Mouse (Mus musculus) forebrain, embryonic 15.5 days (tissue): ENCODE measurements around the gene Rev1. TPM values are rescaled to one million over a fixed set of nuclear protein-coding genes. Genes with fewer than 3 reads are reported as not detected.

Experiments used
- ATAC-seq: fragments of 200-750 bp; cut with Nextera tagmentation; replicated peaks from 2 replicates; pipeline ENCODE4 v1.8.0; 2017; ENCODE audit warnings: mild to moderate bottlenecking, moderate TSS enrichment, moderate library complexity
- H3K27ac ChIP-seq: fragments of 300-500 bp; sonication (generic); replicated peaks from 2 replicates; pipeline ENCODE4 v1.5.1; 2015; ENCODE audit warnings: mild to moderate bottlenecking, inconsistent platforms
- H3K27me3 ChIP-seq: fragments of 300-500 bp; sonication (generic); 2 replicates; pipeline ENCODE4 v1.6.1; 2015; ENCODE audit warnings: inconsistent platforms
- H3K36me3 ChIP-seq: fragments of 300-500 bp; sonication (generic); 2 replicates; pipeline ENCODE4 v1.6.1; 2015; ENCODE audit warnings: mild to moderate bottlenecking, inconsistent platforms
- H3K4me1 ChIP-seq: fragments of 300-500 bp; sonication (generic); 2 replicates; pipeline ENCODE4 v1.6.1; 2015; ENCODE audit warnings: inconsistent platforms
- H3K4me2 ChIP-seq: fragments of 300-500 bp; sonication (generic); replicated peaks from 2 replicates; pipeline ENCODE4 v1.6.1; 2015; ENCODE audit warnings: mild to moderate bottlenecking, inconsistent platforms
- H3K4me3 ChIP-seq: fragments of 300-500 bp; sonication (generic); 2 replicates; pipeline ENCODE4 v1.5.1; 2015; ENCODE audit warnings: mild to moderate bottlenecking, inconsistent platforms
- H3K9ac ChIP-seq: fragments of 300-500 bp; sonication (generic); replicated peaks from 2 replicates; pipeline ENCODE4 v1.6.1; 2015; ENCODE audit warnings: mild to moderate bottlenecking, inconsistent platforms
- H3K9me3 ChIP-seq: fragments of 300-500 bp; sonication (generic); 2 replicates; pipeline ENCODE4 v1.6.1; 2016; ENCODE audit warnings: inconsistent platforms
- WGBS: fragments of 180-500 bp; shearing (Covaris S2); methylation state at CpG from one replicate; pipeline ENCODE4 v1.1.7; 2015; ENCODE audit warnings: mixed read lengths; 5-methylcytosine and 5-hydroxymethylcytosine counted together
- polyA plus RNA-seq: library from polyadenylated mRNA; unstranded; fragments of >200 nt; fragmentation: Nextera tagmentation; extraction: Ambion mirVana; gene quantifications from 2 replicates; pipeline ENCODE4 v1.2.1, GENCODE M21; 2015

The Rev1 gene
- polyA plus RNA-seq, 1 experiment from 2014 or later, result 42.8 TPM

DNA sequence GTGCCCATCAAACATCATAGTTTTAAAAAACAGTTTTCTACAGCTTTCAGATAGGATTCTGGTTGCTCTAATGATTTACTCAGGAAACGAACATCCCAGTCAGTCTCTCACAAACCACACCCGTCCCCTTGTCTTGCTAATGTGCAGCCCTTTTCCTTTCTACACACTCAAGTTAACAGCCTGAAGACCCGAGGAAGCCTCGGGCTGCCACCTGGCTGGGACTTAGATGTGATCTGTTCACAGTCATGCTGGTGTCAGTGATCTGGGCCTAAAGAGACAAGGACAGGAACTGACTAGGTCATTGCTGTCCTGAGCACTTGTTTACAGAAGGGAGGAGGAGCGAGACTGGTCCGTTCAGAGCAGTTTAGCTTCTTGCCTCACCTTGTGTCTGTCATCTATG lies 71.2 kb downstream of the Rev1 start:
- peaks cover 86% of the 10 kb centered on the region for H3K36me3 ChIP-seq
- H3K4me1 ChIP-seq, result no peaks in the 10 kb centered on the region
- no peaks in the 10 kb centered on the region for H3K27me3 ChIP-seq
- H3K4me3 ChIP-seq, result no peak overlapping the region
- H3K4me2 ChIP-seq, result no peak overlapping the region
- no peak for ATAC-seq
- H3K9ac ChIP-seq, result no peak overlapping the region
- no peak overlapping the region for H3K27ac ChIP-seq
- no peaks in the 10 kb centered on the region for H3K9me3 ChIP-seq
- 87% methylated on average over 6 of the region's 6 CpGs for WGBS

DNA sequence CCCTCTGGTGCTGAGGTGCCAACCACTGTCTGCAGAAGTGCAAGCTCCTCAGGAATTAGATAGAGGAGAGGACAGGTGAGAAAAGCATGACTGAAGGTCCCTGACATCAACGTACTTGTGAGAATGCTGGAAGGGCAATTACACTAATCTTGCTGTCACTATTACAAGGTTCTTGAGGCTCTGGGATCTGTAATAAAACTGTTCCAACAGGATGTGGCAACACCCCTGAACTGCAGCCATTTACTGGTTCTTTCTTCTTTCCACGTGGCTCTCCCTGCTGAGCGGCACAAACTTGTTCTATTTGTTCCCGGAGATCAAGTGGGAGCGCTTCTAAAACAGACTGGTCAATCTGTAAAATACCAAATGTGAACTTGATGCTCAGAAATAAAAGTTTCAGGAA lies 74.4 kb downstream of the Rev1 start:
- 88% methylated on average over 5 of the region's 5 CpGs for WGBS
- H3K27me3 ChIP-seq, result no peaks in the 10 kb centered on the region
- H3K36me3 ChIP-seq, result peaks cover 90% of the 10 kb centered on the region
- no peaks in the 10 kb centered on the region for H3K9me3 ChIP-seq
- no peak overlapping the region for H3K9ac ChIP-seq
- H3K27ac ChIP-seq, result no peak overlapping the region
- no peaks in the 10 kb centered on the region for H3K4me1 ChIP-seq
- no peak overlapping the region for H3K4me3 ChIP-seq
- H3K4me2 ChIP-seq, result no peak overlapping the region
- no peak for ATAC-seq

DNA sequence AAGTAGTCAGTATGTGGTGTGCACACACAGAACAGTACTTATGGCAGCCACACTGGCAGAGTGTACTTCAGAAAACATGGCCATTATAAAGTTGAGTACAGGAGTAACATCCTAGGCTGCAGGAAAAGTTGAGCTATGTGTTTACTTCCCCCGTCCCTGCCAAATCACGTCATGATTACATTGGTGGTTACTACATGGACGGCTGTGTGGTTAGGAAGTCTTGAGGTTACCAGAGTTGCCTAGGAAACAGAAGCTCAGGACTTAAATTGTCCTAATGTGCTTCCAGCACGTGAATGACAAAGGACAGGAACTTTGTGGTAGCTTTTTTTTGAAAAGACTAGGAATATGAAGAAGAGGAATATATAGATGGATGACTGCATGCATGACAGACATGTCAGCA lies 80.0 kb downstream of the Rev1 start:
- no peaks in the 10 kb centered on the region for H3K9me3 ChIP-seq
- no peaks in the 10 kb centered on the region for H3K27me3 ChIP-seq
- no peak for ATAC-seq
- H3K27ac ChIP-seq, result no peak overlapping the region
- H3K4me3 ChIP-seq, result no peak overlapping the region
- no peak overlapping the region for H3K4me2 ChIP-seq
- WGBS, result 72% methylated on average over 4 of the region's 4 CpGs
- no peaks in the 10 kb centered on the region for H3K4me1 ChIP-seq
- peaks cover 92% of the 10 kb centered on the region for H3K36me3 ChIP-seq
- H3K9ac ChIP-seq, result no peak overlapping the region

DNA sequence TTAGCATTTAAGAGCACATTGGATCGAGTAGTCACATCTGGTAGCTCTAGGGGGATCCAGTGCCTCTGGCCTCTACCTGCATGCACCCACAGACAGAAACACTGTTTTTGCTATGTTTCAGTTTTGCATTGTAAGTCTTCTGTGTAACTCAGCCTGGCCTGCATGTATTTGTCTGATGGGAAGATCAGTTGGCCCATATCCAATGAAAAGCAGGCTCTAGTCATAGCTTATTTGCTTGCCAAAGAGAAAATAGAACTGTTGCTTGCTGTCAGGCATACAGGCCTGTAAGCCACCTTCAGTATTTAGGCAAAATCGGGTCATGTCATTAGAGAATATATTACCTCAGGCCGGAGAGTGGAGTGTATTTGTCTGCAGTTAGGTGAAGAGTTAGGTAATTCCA lies 81.5 kb downstream of the Rev1 start:
- no peaks in the 10 kb centered on the region for H3K9me3 ChIP-seq
- H3K36me3 ChIP-seq, result peaks cover 82% of the 10 kb centered on the region
- H3K27ac ChIP-seq, result no peak overlapping the region
- no peak for ATAC-seq
- H3K4me1 ChIP-seq, result no peaks in the 10 kb centered on the region
- H3K9ac ChIP-seq, result no peak overlapping the region
- H3K4me3 ChIP-seq, result no peak overlapping the region
- WGBS, result 95% methylated on average over 3 of the region's 3 CpGs
- H3K4me2 ChIP-seq, result no peak overlapping the region
- H3K27me3 ChIP-seq, result no peaks in the 10 kb centered on the region

DNA sequence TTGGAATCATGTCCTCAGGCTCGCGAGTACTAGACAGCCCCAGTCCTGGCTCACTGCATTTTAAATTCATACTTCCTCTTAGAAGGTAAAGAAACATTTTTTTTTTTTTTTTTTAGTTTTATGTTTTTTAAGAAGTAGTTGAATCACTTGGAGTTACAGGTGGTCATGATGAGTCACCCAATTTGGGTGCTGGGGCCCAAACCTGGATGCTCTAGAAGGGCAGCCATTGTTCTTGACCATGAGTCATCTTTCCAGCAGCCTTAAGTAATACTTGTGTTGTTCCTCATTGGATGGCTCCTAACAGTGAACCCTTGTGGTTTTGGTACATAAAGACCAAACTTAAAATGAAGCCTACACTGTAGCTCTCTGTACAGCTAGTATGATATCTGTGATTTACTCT lies 90.7 kb downstream of the Rev1 start:
- Histone ChIP-seq H3K9me3 (no peaks in the 10 kb centered on the region), H3K9ac (no peak overlapping the region), H3K4me3 (no peak overlapping the region), H3K36me3 (peaks cover 74% of the 10 kb centered on the region), H3K4me1 (no peaks in the 10 kb centered on the region), H3K27me3 (no peaks in the 10 kb centered on the region), H3K27ac (no peak overlapping the region), H3K4me2 (no peak overlapping the region)
- ATAC-seq, result no peak
- 82% methylated on average over 2 of the region's 2 CpGs for WGBS

DNA sequence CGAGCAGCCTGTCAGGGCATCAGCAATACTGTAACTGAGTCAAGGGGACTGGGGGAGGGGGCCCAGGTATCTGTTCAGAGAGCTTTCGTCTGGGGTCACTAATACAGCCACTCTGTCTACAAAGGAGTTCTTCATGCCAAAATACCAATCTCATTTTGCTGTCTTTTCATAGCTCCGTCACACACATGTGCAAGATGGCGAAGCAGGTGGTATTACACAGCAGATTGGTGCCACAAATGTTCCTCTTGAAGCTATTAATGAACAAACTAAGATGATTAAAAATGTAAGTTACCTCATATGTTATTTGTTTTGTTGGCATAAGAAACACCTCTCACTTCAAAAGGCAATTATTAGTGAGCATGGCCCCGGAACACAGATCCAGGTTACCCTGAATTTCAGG lies 92.2 kb downstream of the Rev1 start:
- H3K9ac ChIP-seq, result no peak overlapping the region
- no peak overlapping the region for H3K4me2 ChIP-seq
- H3K27ac ChIP-seq, result no peak overlapping the region
- WGBS, result 84% methylated on average over 5 of the region's 5 CpGs
- ATAC-seq, result no peak
- H3K36me3 ChIP-seq, result peaks cover 82% of the 10 kb centered on the region
- no peaks in the 10 kb centered on the region for H3K27me3 ChIP-seq
- H3K4me1 ChIP-seq, result no peaks in the 10 kb centered on the region
- no peak overlapping the region for H3K4me3 ChIP-seq
- H3K9me3 ChIP-seq, result no peaks in the 10 kb centered on the region

DNA sequence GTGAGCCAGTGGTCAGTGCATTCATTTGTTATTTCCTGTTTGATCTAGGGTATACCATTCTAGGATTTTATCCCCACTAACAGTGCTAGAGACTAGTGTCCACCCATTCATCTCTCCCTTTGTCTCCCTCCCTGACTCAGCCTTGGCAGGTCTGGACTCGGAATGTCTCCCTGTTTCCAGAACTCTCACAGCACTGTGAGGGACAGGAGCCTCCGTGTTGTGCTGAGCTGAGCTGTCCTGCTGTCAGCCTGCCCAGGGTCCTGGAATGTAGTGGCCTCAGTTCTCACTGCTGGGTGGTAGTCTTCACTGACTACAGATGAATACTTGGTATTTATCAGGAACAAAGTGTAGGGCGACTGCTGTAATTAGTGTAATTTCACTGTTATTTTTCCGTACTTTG lies 94.1 kb downstream of the Rev1 start:
- Histone ChIP-seq H3K27ac (no peak overlapping the region), H3K4me3 (no peak overlapping the region), H3K36me3 (peaks cover 76% of the 10 kb centered on the region), H3K9me3 (no peaks in the 10 kb centered on the region), H3K4me2 (no peak overlapping the region), H3K27me3 (no peaks in the 10 kb centered on the region), H3K4me1 (no peaks in the 10 kb centered on the region), H3K9ac (no peak overlapping the region)
- ATAC-seq, result no peak
- 90% methylated on average over 4 of the region's 4 CpGs for WGBS

DNA sequence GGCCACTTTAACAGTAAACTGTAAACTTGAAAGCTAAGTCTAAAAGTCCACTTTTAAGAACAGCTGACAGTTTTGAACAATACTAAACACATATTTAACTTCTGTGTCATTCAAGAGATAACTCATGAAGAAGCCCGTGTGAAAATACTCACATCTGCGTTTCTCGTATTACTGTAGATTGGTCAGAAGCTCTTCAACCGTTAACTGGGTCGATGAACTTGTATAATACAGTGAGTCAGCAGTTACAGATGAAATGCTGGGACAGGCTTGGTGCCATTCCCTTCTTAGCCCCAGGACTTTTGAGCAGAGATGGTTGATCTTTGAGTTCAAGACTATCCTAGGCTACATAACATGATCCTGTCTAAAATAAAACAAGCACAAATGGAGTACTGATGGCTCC lies 98.2 kb downstream of the Rev1 start:
- no peak for ATAC-seq
- H3K9me3 ChIP-seq, result no peaks in the 10 kb centered on the region
- H3K27ac ChIP-seq, result no peak overlapping the region
- H3K9ac ChIP-seq, result no peak overlapping the region
- no peak overlapping the region for H3K4me2 ChIP-seq
- peaks cover 39% of the 10 kb centered on the region for H3K36me3 ChIP-seq
- H3K4me3 ChIP-seq, result no peak overlapping the region
- H3K4me1 ChIP-seq, result no peaks in the 10 kb centered on the region
- H3K27me3 ChIP-seq, result no peaks in the 10 kb centered on the region
- WGBS, result 92% methylated on average over 5 of the region's 5 CpGs

DNA sequence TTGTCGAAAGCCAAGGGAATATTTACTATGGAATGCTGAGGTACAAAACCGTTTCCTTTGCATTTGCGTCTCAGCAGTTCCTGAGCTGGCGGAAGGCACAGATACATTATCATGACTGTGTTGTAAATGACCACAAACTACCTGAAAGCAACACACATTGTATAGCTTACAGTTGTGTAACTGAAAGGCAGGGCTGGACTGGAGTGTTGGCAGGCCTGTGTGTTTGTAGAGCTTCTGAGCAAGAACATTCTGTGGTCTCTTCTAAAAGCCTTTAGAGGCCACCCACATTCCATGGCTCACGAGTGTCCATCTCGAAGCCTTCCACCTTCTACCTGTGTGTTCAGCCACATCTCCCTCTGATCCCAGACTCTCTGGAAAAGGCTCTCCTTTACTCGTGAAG lies 102.3 kb downstream of the Rev1 start:
- H3K9ac ChIP-seq, result no peak overlapping the region
- peaks cover 29% of the 10 kb centered on the region for H3K36me3 ChIP-seq
- H3K4me2 ChIP-seq, result no peak overlapping the region
- H3K27ac ChIP-seq, result no peak overlapping the region
- no peaks in the 10 kb centered on the region for H3K4me1 ChIP-seq
- WGBS, result 93% methylated on average over 7 of the region's 7 CpGs
- H3K9me3 ChIP-seq, result no peaks in the 10 kb centered on the region
- no peaks in the 10 kb centered on the region for H3K27me3 ChIP-seq
- H3K4me3 ChIP-seq, result no peak overlapping the region
- ATAC-seq, result no peak

DNA sequence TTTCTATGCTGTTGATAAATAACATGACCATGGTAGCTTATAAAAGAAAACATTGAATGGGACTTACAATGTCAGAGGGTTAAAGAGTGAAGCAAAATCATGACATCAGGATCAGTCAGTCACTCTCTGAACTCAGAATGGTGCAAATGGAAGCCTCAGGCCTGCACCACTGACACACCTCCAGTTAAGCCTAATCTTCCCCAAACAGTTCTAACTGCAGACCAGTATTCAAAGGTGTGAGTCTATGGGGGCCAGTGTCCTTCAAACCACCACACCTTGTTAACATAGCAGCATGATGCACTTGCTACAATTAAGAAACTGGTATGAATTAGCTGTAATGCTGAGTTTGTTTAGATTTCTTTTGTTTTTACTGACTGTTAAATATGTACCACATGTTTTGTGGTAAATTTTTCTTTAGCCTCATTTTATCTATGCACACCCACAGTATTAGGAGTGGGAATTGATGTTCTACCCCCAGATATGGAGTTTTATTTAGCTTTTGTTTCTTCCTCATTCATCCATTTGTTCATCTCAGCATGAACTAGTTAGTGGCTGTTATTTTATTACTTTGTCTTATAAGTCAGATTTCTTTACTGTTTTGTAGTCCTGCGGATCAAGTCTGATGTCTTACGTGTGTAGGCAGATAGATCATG lies 114.9 kb downstream of the Rev1 start:
- Histone ChIP-seq H3K36me3 (peaks cover 20% of the 10 kb centered on the region), H3K27ac (no peak overlapping the region), H3K4me1 (no peaks in the 10 kb centered on the region), H3K9ac (no peak overlapping the region), H3K27me3 (no peaks in the 10 kb centered on the region), H3K4me3 (no peak overlapping the region), H3K4me2 (no peak overlapping the region), H3K9me3 (no peaks in the 10 kb centered on the region)
- 94% methylated on average over 2 of the region's 2 CpGs for WGBS
- ATAC-seq, result no peak

DNA sequence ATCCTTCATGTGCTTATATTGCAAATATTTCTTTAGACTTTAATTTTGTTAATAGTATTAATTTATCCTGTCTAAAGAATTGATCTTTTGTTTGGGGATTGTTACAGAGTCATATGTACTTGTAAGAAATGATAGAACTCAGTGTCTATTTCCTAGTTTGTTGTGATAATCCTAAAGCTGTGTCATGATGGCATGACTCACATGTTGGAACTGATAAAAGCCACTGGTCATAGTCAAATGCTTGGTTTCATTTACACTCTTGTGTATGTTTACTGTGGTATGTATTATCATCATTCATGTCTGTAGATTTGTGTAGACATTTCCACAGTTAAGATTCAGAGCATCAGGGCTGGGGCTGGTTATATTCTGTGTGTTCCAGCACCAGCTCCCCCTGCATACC lies 117.1 kb downstream of the Rev1 start:
- Histone ChIP-seq H3K9ac (no peak overlapping the region), H3K4me2 (no peak overlapping the region), H3K27me3 (no peaks in the 10 kb centered on the region), H3K4me1 (no peaks in the 10 kb centered on the region), H3K9me3 (no peaks in the 10 kb centered on the region), H3K4me3 (no peak overlapping the region), H3K27ac (no peak overlapping the region), H3K36me3 (no peaks in the 10 kb centered on the region)
- no peak for ATAC-seq

DNA sequence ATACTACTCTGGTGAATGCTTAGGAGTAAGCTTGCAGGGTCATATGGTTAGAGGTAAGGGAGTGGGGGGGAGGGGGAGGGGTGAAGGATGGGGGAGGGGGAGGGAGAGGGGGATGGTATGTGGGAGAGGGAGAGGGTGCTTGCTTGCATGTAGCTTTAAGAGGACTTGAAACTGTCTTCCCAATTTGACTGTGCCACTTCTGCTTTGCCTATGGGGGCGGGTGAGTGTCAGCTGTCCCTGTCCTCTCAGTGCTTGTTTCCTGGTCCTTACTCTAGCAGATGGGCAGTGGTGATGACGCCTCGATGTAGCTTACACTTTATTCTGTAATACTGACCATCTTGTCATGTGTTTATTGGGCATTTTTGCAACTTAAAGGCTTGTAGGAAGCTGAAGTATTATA lies 117.5 kb downstream of the Rev1 start:
- Histone ChIP-seq H3K27ac (no peak overlapping the region), H3K4me3 (no peak overlapping the region), H3K9me3 (no peaks in the 10 kb centered on the region), H3K36me3 (no peaks in the 10 kb centered on the region), H3K4me1 (no peaks in the 10 kb centered on the region), H3K27me3 (no peaks in the 10 kb centered on the region), H3K9ac (no peak overlapping the region), H3K4me2 (no peak overlapping the region)
- 89% methylated on average over 3 of the region's 3 CpGs for WGBS
- ATAC-seq, result no peak

DNA sequence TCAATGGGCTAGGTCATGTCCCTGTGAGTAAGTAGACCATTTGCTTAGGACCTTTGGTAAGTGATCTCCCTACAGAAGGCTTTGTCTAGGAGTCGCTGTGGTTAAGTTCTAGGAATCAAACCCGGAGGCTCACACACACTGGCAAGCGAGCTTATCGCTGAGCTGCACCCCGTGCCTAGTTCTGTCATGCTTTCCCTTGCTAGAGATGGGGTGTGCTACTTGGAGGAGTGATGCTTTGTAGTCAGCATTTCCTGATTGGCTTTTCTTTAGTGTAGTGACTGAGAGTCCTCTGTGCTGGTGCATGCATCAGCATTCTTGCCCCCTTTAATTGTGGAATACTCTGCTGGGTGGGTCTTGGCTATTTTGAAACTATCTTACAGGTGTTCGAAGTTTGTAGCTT lies 118.0 kb downstream of the Rev1 start:
- H3K4me3 ChIP-seq, result no peak overlapping the region
- no peaks in the 10 kb centered on the region for H3K9me3 ChIP-seq
- ATAC-seq, result no peak
- no peaks in the 10 kb centered on the region for H3K36me3 ChIP-seq
- no peak overlapping the region for H3K27ac ChIP-seq
- H3K27me3 ChIP-seq, result no peaks in the 10 kb centered on the region
- no peaks in the 10 kb centered on the region for H3K4me1 ChIP-seq
- WGBS, result 86% methylated on average over 6 of the region's 6 CpGs
- no peak overlapping the region for H3K4me2 ChIP-seq
- H3K9ac ChIP-seq, result no peak overlapping the region
